Mouse (Mus musculus) olfactory bulb, adult 2 months (tissue): ENCODE measurements around the gene Abhd17b.

Experiments used
- CTCF ChIP-seq: fragments of 200-500 bp; IDR thresholded peaks from 2 replicates; pipeline ENCODE4 v1.5.1; 2012; ENCODE audit warnings: low read depth, mild to moderate bottlenecking, low read length, moderate library complexity; ENCODE audit not compliant: insufficient read depth
- POLR2A ChIP-seq: fragments of 200-500 bp; IDR thresholded peaks from 2 replicates; pipeline ENCODE4 v1.6.1; 2012; ENCODE audit warnings: mild to moderate bottlenecking, low read depth, low read length, moderate library complexity; ENCODE audit not compliant: insufficient read depth

GRCm38 (mm10) chr19:21727081-21727480 is 74.1 kb downstream of the Abhd17b start:
- TF ChIP-seq CTCF (no peak), POLR2A (no peak)
